In genomic region chr5:136922830-136923229, GRCm38 (mm10) we compare ENCODE assay signal across 25 mouse cellular contexts. TPM values are rescaled to one million over a fixed set of nuclear protein-coding genes. Genes with fewer than 3 reads are reported as not detected.
DNase-seq lines count a peak whose midpoint lies in the region; ATAC-seq and TF ChIP-seq lines count a peak whose summit lies in the region.
"Had no signal": no experiment of that assay in that cellular context is flagged by ENCODE, and none has a peak within 500 bp of the region (broad histone marks: within the 10 kb centered on the region; RNA-seq: fewer than 3 reads in every experiment).

No protein-coding gene starts in this region.

- peaks cover 7% of the 10 kb centered on the region for H3K4me1 ChIP-seq in heart, embryonic 12.5 days (replicated peaks)
- H3K4me1 ChIP-seq in testis, adult 2 months (ENCODE audit: control insufficient read depth, insufficient read depth, low read length), result peaks cover 10% of the 10 kb centered on the region
- H3K4me1 ChIP-seq in small intestine, adult 2 months (ENCODE audit: control insufficient read depth, insufficient read depth, insufficient read length, low read length), result peaks cover 31% of the 10 kb centered on the region

- 0 out of 2 replicates have a peak, but pooled peaks cover 14% of the 10 kb centered on the region for H3K36me3 ChIP-seq in heart, embryonic 12.5 days
- peaks cover 19% of the 10 kb centered on the region for H3K36me3 ChIP-seq in testis, adult 2 months (ENCODE audit: control insufficient read depth, insufficient read depth, low read length)
- peaks cover 7% of the 10 kb centered on the region; the same call in 1 of the 2 replicates for H3K36me3 ChIP-seq in small intestine, adult 2 months (ENCODE audit: control insufficient read depth, insufficient read depth, low read length)
- H3K36me3 ChIP-seq: forebrain, embryonic 15.5 days had no signal

- H3K4me3 ChIP-seq in heart, embryonic 12.5 days, result no peak overlapping the region
- peak overlapping the region; percentile 11 for H3K4me3 ChIP-seq in testis, adult 2 months (ENCODE audit: control insufficient read depth, low read depth, low read length)
- no peak overlapping the region for H3K4me3 ChIP-seq in small intestine, adult 2 months (ENCODE audit: low read depth, low read length)
- no peak overlapping the region for H3K4me3 ChIP-seq in gastrocnemius, adult 2 months
- H3K4me3 ChIP-seq: embryonic facial prominence, embryonic 10.5 days; embryonic facial prominence, embryonic 12.5 days; forebrain, embryonic 13.5 days; forebrain, embryonic 15.5 days had no signal

- H3K27ac ChIP-seq in heart, embryonic 12.5 days (ENCODE audit: poor library complexity, severe bottlenecking), result no peak overlapping the region
- no peak overlapping the region for H3K27ac ChIP-seq in testis, adult 2 months (ENCODE audit: control insufficient read depth, insufficient read depth, low read depth, low read length)
- peak overlapping the region; percentile 77 for H3K27ac ChIP-seq in small intestine, adult 2 months (ENCODE audit: insufficient read depth, low read depth, low read length)
- no peak overlapping the region for H3K27ac ChIP-seq in gastrocnemius, adult 2 months
- H3K27ac ChIP-seq: embryonic facial prominence, embryonic 10.5 days; embryonic facial prominence, embryonic 12.5 days; forebrain, embryonic 13.5 days; forebrain, embryonic 15.5 days had no signal

- TF ChIP-seq CTCF in testis, adult 2 months (IDR thresholded peaks at IDR 0.05; ENCODE audit: control insufficient read depth, insufficient read depth, insufficient replicate concordance, low read depth, low read length), result no peak
- no peak for TF ChIP-seq CTCF in small intestine, adult 2 months (IDR thresholded peaks at IDR 0.05; ENCODE audit: extremely low read depth, insufficient read length, insufficient replicate concordance, low read depth, low read length)
- TF ChIP-seq CTCF in gastrocnemius, adult 2 months (IDR thresholded peaks at IDR 0.05), result no peak

- WGBS in heart, embryonic 12.5 days, result 77% methylated on average over 9 of the region's 9 CpGs
- WGBS in small intestine, adult 2 months, result 90% methylated on average over 9 of the region's 9 CpGs

- intact Hi-C loops in gastrocnemius, adult 2 months (cut with DNase I), result loop anchor here (10.0 kb wide), 1 partner anchor 202 kb away; no protein-coding TSS in a partner anchor

- no peak for ATAC-seq in heart, embryonic 12.5 days (ENCODE audit: insufficient number of reproducible peaks, low FRiP score)
- ATAC-seq: activated CD4-positive, CD25-positive, alpha-beta regulatory T cell, adult 4 months; CD4-positive, CD25-positive, alpha-beta regulatory T cell, adult 4 months; forebrain, embryonic 13.5 days; forebrain, embryonic 15.5 days; forebrain, postnatal 0 days; Patski had no signal

- no peak overlapping the region for H3K9ac ChIP-seq in heart, embryonic 12.5 days
- H3K9ac ChIP-seq: embryonic facial prominence, embryonic 12.5 days; forebrain, embryonic 13.5 days; forebrain, embryonic 15.5 days; forebrain, postnatal 0 days had no signal

- 0 out of 2 replicates have a peak, but pooled peaks cover 6% of the 10 kb centered on the region for H3K27me3 ChIP-seq in heart, embryonic 12.5 days (replicated peaks)
- no peaks in the 10 kb centered on the region for H3K27me3 ChIP-seq in testis, adult 2 months (ENCODE audit: control insufficient read depth, insufficient read depth, low read length)
- H3K27me3 ChIP-seq in small intestine, adult 2 months (ENCODE audit: control insufficient read depth, insufficient read depth, low read length), result no peaks in the 10 kb centered on the region
- H3K27me3 ChIP-seq: embryonic facial prominence, embryonic 12.5 days; forebrain, embryonic 13.5 days; forebrain, embryonic 15.5 days; Patski had no signal

- no peaks in the 10 kb centered on the region for H3K9me3 ChIP-seq in heart, embryonic 12.5 days (replicated peaks)
- H3K9me3 ChIP-seq: embryonic facial prominence, embryonic 12.5 days; forebrain, embryonic 13.5 days; forebrain, embryonic 15.5 days; G1E had no signal

- peak; percentile 77 for DNase-seq in heart, adult 11 months
- no peak for DNase-seq in testis, postnatal 14 days (ENCODE audit: low spot score)
- DNase-seq in gastrocnemius, adult 2 months, result no peak
- DNase-seq: adrenal gland, adult 8-10 months; adrenal gland, postnatal 14 days; adrenal gland, postnatal 36 days; B cell, adult 2 months; cerebellum, adult 11-12 months; cerebellum, adult 2 months; cerebellum, adult 9-10 months; cerebellum, postnatal 10 days; cerebellum, postnatal 25 days; forebrain, postnatal 0 days had no signal

- TF ChIP-seq POLR2A in testis, adult 2 months (IDR thresholded peaks at IDR 0.05; ENCODE audit: control insufficient read depth, low read depth, low read length), result no peak
- no peak for TF ChIP-seq POLR2A in small intestine, adult 2 months (IDR thresholded peaks at IDR 0.05; ENCODE audit: low read depth, low read length)

- H3K4me2 ChIP-seq in heart, embryonic 12.5 days, result no peak overlapping the region
- H3K4me2 ChIP-seq: embryonic facial prominence, embryonic 12.5 days; forebrain, embryonic 13.5 days; forebrain, embryonic 15.5 days had no signal

RNA-seq across cellular contexts. Expression of gene Ift22, which starts 14.9 kb away (rescaled TPM):
- polyA plus RNA-seq in heart, embryonic 12.5 days (2016; fragmentation: Nextera tagmentation; extraction: Ambion mirVana), result 36.9 and 40.9 TPM in 2 replicates
- polyA plus RNA-seq in testis, adult 2 months (2012; rRNA removed), result 133 TPM in 2 replicates
- 11.1 and 13.3 TPM in 2 replicates for polyA plus RNA-seq in small intestine, adult 2 months (2012; rRNA removed)
- 1 to 10 TPM; 5.4 to 5.8 TPM for total RNA-seq in gastrocnemius, adult 2 months (2021)

RNA-seq across cellular contexts. Expression of gene Fis1, which starts 30.2 kb away (rescaled TPM):
- 245 and 251 TPM in 2 replicates for polyA plus RNA-seq in heart, embryonic 12.5 days (2016; fragmentation: Nextera tagmentation; extraction: Ambion mirVana)
- 71.3 and 76.5 TPM in 2 replicates for polyA plus RNA-seq in testis, adult 2 months (2012; rRNA removed)
- 106 and 261 TPM in 2 replicates for polyA plus RNA-seq in small intestine, adult 2 months (2012; rRNA removed)
- total RNA-seq in gastrocnemius, adult 2 months (2021), result 100 to 1,000 TPM; 179 to 181 TPM

RNA-seq across cellular contexts. Expression of gene Col26a1, which starts 39.8 kb away (rescaled TPM):
- 21.4 and 21.6 TPM in 2 replicates for polyA plus RNA-seq in heart, embryonic 12.5 days (2016; fragmentation: Nextera tagmentation; extraction: Ambion mirVana)
- 134 and 135 TPM in 2 replicates for polyA plus RNA-seq in testis, adult 2 months (2012; rRNA removed)
- polyA plus RNA-seq in small intestine, adult 2 months (2012; rRNA removed), result 0.04 and 0.72 TPM in 2 replicates
- 1 to 10 TPM; 1.4 to 2.1 TPM for total RNA-seq in gastrocnemius, adult 2 months (2021)
- polyA plus RNA-seq: activated CD4-positive, CD25-positive, alpha-beta regulatory T cell, adult 4 months; G1E had no signal

RNA-seq across cellular contexts. Expression of gene Cldn15, which starts 43.6 kb away (rescaled TPM):
- 1.9 and 2.1 TPM in 2 replicates for polyA plus RNA-seq in heart, embryonic 12.5 days (2016; fragmentation: Nextera tagmentation; extraction: Ambion mirVana)
- polyA plus RNA-seq in testis, adult 2 months (2012; rRNA removed), result 0.25 and 0.58 TPM in 2 replicates
- polyA plus RNA-seq in small intestine, adult 2 months (2012; rRNA removed), result 313 and 657 TPM in 2 replicates
- 1 to 10 TPM; 2.1 to 2.3 TPM for total RNA-seq in gastrocnemius, adult 2 months (2021)
- polyA plus RNA-seq: activated CD4-positive, CD25-positive, alpha-beta regulatory T cell, adult 4 months; forebrain, embryonic 11.5 days had no signal

Comparison
In these comparisons a context has a peak if more than half of its experiments do, and no peak if none do; other contexts are left out.
1. RNA of gene Col26a1, which starts 39.8 kb away (polyA plus RNA-seq): 134 to 135 TPM in testis, adult 2 months and 21.4 to 21.6 TPM in heart, embryonic 12.5 days; 0.04 to 0.72 TPM in small intestine, adult 2 months; every median in the first group is over 10 times any median in the second.